Mouse (Mus musculus) 416B (cell line): Measurements from ENCODE around the gene Gm6367.
"Not testable (repeated sequence)": the region's sequence is repeated elsewhere in the genome, so short reads cannot be mapped to it uniquely, and the experiment has no call there.

ENCODE experiments used
- DNase-seq: peaks from one replicate; pipeline ENCODE4 v3.0.0; 2011; ENCODE audit warnings: low read depth

Gm6367 gene

GRCm38 (mm10) chr5:94988326-94988725, at the start of gene Gm6367:
Gm6367 (plus strand) TSS chr5:94988626.
- DNase-seq, result not testable (repeated sequence)
